Mouse (Mus musculus): ENCODE measurements around the gene Il23r. TPM values are rescaled to one million over a fixed set of nuclear protein-coding genes. Genes with fewer than 3 reads are reported as not detected.
A peak's percentile ranks its signal among the peaks of the same experiment; 100 is the strongest.
"Not testable (repeated sequence)": the region's sequence is repeated elsewhere in the genome, so short reads cannot be mapped to it uniquely, and the experiment has no call there.

Gene Il23r
- 2.3 and 2.8 TPM in 2 replicates for total RNA-seq (2021)
- long read RNA-seq, result 0 reads

DNA sequence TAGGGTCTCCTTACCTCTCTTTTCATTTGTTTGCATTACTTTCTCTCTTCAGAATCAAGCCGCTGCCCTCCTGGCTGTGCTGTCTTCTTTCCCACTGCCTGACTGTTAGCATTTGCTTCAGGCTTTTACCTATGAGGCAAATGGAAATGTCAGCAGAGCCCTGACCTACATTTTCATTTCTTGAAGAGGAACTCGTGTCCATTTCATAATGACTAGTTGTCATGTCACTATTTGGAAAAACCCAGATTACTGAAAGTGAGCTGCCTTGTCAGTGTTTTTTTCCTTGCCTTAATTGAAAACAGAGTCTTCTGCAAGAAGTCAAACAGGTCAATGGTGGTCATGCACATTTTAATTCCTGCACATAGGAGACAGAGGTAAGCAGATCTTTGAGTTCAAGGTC lies at the start of gene Il23r:
Gene Il23r (minus strand): TSS at position 101 of the 400 bp plus-strand sequence.
- no peak for DNase-seq

DNA sequence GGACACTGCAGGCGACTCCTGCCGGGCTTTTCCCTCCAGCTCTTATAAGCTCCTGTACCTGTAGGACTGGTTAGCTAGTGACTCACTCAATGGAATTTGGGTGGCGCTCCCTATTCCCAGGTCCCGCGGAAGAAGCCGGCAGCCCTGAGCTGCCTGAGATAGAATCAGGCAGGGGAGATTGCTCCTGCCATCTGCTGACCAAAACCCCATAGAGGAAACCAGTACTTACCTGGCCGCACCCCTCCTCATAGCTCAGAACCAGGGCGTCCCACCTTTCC lies 44.1 kb upstream of the Il23r start, which contains the start of gene Tacstd2:
Gene Tacstd2 (minus strand): TSS at position 20 of the 278 bp plus-strand sequence.
- DNase-seq, result no peak

DNA sequence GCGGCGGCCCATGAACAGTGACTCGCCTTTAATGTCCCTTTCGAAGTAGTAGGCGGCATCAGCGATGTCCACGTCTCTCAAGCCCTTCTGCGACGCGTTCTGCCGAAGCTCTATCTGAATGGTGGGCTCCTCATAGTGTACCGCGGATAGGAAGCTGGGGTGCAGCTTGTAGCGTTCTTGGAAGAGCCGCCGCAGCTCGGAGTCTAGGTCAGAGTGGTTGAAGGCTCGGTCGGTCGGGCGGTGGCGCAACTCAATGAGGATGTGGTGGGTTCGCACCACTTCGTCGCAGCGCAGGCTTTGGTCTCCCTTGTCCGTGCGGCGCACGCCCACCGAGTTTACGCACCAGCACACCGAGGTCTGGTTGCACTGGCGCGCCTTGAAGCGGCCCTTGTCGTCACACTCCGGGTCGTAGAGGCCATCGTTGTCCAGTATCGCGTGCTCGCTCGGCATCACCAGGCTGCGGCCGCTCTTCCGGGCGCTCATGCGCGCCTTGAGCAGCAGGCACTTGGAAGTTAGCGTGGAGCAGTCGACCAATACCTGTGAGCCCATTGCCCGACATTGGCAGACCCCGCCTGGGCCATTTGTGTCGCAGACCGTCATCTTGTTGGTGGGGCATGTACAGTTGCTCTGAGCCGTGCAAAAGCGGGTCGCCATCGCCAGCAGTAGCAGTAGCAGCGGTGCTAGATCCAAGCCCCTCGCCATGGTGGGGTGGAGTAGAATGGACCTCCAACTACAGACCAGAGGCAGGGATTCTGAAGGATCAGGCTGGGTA lies 43.5 kb upstream of the Il23r start:
- no peak for DNase-seq

DNA sequence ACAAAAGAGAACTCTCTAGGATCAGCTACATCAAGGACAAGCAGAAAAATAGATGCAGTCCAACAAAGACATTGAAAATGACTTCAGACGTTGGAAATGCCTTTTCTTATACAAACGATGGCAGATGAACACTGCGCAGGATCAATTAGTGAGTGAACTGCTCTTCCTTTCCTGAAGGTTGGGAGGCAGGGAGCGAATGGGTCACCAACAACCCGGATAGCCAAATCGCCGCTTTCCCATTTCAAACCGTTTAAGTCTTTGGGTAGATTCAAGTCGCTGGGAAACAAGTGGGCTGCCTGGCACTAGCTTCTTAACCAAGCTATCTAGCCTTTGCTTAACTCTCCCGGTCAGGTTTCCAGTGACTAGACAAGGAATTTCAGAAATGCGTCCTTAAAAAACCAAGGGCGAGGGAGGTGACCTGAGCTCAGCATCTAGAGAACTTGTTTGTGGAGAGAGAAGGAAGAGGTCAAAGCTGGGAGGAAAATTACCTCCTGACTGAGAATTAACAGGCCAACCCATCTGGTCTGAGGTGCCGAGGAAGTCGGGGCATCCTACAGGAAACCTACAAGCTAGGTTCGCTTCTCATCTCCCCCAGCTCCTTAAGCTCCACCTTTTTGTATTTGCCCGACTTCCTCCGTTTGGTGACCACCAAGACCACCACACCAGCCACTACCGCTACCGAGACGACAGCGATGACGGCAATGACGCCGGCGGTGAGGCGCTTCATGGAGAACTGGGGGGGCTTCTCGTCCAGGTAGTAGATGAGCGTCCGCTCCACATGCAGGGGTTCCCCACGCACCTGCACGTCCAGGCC lies 42.7 kb upstream of the Il23r start:
- DNase-seq, result no peak

DNA sequence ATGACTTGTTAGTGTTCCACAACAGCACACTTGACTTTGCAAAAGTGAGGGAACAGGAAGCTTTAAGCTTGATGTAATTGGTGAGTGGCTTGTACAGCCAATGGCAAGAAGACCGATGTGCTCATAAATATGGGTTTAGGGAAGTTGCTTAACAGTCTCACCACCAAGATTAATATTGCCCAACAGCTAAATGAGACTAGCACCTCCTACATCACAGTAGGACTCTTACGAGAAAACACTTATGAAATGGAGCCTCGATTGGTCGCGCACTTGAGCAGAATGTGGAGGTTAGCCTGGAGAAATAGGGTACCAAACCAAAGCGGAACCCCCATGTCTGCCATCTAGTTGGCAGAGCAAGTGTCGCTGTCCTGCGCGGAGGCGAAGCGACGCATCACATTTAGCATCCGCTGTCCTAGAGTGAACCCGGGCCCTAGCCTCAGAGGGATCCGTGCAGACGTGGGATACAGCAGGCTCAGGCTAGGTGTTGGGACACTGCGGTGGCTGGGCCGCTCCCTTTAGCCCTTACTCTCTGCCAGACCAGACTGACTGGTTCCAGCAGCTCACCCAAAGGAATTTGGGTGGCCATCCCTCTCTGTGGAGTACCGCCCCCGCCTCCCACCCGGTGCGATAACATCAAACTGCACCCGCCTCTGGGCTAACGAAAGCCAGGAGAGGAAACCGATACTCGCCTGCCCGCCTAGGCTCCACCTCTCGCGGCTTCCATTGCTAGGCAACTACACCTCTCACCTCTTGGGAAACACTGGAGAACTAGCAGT lies 41.2 kb upstream of the Il23r start:
- DNase-seq, result no peak

DNA sequence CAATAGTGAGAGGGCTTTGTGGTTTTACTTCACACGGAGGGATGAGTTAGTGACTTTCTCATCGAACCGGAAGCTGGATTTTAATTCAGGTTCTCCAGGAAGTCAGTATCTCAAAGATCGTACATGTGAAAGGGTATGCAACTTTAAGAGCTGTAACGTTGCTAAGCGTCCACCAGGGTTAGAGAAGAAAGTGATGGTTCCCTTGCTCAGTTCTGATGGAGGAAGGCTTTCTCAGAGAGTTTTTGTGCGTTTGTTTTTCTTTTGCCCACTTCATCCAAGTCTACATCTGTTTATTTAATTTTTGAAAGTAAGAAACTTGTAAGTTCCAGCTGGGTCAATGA lies 40.1 kb upstream of the Il23r start:
- no peak for DNase-seq

DNA sequence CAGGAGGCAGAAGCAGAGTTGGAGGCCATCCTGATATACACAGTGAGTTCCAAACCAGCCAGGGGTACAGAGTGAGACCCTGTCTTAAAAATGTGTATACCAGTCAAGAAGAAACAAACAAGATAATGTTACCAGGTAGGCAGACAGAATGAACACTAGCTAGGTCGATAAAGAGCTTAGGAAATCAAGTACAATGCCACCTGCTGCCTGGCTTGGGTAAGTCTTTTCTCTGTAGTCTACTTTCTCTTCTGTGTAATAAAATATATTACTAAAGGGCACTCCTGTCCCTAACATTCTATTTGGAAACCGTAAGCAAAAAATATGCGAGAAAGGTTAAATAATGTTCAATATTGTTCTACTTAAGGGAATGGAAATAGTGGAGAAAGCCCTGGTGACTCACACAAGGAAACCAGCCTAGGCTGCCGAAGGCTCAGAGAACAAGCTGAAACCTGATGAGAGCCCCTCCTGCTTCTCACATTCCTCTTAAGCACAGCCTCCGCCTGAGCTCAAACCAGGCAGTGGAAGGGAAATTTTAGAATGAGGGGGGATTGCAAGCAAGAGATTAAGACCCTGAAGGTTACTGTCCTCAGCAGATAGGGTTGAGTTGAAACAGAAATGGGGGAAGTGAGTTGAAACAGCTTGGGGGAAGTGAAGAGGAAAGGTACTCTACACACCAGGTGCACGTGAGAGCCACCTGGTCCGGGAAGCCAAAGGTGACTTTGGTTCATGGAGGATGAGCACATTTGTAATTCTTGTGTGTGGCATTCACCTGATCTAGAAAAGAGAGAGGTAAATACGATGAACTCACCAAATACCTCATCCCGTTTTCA lies 39.6 kb upstream of the Il23r start:
- peak; percentile 8 for DNase-seq

DNA sequence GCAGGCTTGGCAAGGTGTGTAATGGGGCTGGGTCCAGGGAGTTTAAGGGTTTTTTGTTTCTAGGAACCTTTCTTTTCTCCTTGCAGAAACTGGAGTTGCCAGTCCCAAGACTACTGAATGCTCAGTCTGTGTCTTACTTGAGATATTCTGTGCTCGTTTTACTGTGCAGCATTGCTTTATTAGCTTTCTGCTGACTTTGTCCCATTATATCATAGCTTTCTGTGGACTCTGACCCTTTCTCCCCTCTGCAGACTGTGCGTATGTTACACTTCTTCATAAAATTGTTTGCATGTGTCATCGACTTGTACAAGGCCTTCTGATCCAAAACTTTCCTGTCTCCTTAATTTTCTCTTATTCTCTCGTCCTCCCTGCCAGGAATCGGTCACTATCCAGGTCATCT lies 34.7 kb upstream of the Il23r start:
- no peak for DNase-seq

DNA sequence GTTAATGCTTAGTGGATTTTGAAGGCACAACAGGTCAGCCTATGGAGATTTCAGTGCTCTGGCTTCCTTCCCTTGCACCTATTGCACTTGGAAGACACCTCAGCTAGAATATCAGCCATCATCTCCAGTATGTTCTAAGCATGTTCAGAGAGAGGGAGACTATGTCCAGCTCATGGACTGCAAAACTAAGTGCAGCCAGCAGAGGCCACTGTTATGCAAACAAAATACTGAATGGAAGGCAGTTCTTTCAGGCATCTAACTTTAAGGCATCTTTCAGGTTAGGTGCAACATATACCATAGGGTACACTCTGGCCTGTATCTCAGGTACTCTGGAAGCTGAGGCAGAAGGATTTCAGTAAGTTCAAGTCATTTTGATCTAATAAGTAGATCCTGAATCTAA lies 19.1 kb upstream of the Il23r start:
- DNase-seq, result peak; percentile 28

DNA sequence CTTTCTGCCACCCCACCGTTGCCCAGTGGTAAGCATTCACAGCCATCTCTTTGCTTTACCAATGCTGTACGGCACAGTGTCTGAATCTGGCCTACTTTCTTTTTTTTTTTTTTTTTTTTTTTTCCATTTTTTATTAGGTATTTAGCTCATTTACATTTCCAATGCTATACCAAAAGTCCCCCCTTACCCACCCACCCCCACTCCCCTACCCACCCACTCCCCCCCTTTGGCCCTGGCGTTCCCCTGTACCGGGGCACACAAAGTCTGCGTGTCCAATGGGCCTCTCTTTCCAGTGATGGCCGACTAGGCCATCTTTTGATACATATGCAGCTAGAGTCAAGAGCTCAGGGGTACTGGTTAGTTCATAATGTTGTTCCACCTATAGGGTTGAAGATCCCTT lies 10.3 kb upstream of the Il23r start:
- DNase-seq, result not testable (repeated sequence)

DNA sequence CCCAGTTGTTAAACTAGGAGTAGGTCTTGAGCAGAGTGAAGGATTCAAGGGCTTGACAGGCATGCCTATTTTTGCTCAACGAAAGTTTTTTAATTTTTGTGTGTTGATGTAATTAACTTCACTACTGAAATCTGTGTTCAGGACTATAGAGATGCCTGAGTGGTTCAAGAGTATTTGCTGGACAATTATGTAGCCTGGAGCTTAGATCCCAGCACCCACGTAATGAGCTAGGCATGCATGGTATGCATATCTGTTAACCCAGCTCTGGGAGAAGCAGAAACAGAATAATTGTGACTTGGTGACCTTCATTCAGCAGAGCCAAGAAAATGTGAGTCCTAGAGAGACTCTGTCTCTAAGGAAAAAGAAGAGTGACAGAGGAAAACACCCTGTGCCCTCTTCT lies 10.6 kb downstream of the Il23r start:
- no peak for DNase-seq

DNA sequence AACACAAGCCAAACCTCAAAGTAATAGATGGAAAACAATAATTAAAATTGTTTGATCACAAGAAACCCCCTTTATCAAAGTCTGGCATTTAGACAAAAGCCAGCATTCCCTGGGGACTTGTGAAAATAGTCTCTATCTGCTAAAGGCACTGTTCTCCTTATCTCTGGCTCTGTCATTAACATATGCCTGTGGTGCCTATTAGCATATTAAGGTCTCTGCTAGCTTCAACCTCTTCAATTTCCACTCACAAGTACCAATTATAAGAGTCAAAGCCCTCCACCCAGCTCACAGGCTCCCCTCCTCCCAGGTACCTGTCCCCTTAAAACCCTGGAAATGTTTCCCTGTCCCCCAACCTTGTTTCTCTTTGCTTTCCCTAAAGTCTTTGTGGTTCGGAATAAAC lies 20.4 kb downstream of the Il23r start:
- no peak for DNase-seq

DNA sequence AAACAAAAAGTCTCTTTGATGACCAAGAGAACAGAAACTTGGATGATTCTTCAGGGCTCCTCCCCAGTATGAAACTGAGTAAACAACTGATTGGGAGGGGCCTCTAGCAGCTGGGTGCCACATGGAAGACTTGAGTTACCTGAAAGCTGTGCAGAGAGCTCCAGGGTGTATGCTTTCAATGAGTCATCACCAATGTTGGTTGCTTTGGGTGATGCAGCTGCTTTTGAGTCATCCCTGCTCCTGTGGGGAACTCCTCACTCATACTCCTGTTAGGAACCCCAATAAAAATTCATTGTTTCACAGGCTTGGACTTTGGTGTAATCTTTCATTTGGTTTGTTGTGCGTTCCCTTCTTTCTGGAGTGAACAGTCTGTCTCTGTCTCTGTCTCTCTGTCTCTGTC lies 32.2 kb downstream of the Il23r start:
- no peak for DNase-seq

DNA sequence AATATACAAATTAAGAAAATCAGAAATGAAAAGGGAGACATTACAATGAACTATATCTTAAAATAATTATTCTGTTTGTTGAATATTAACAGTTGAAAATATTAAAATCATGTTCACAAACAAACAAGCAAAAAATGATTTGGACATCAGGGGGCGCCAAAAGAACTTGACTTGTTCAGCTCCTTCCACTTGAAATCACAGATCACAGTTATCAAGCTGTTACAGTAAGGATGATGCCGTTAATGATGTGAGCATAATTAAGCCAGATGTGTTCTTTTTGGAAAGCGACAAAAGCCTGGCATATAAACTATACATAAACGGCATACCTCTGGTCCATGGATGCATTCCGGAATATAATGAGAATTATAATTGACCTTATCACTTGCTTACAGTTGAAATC lies 40.3 kb downstream of the Il23r start:
- peak; percentile 9 for DNase-seq

DNA sequence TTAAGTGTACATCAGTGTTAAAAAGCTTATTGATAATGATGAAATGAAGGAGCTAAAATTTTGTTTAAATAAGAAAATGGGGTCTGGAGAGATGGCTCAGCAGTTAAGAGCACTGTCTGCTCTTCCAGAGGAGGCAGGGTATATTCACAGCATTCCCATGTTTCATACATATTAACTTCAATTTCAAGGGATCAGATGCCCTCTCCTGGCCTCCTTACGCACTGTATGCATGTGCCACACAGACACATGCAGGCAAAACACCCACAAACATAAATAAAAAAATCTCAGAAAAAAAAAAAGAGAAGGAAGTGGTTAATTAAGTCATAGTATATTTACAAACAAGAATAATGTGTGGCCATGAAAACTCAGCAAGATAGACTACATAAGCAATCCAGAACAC lies 45.8 kb downstream of the Il23r start:
- no peak for DNase-seq

DNA sequence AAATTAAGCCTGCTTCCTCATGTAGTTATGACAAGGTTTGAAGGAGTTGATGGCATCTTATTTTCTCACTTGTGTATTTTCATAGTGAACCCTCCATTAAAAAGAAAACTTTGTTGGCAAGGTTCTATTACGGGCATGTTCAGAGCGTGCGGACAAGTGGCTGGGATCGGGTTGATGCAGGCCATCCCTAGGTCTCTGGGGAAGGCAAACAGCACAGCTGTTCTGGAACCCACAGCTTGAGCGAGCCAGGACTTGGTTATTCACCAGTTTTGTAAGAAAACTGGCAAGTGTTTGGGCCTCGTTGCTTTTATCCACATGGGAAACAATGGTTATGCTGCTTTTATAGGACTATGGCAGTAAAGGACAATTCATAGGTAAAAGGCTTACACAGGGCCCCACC lies 48.5 kb downstream of the Il23r start:
- no peak for DNase-seq

DNA sequence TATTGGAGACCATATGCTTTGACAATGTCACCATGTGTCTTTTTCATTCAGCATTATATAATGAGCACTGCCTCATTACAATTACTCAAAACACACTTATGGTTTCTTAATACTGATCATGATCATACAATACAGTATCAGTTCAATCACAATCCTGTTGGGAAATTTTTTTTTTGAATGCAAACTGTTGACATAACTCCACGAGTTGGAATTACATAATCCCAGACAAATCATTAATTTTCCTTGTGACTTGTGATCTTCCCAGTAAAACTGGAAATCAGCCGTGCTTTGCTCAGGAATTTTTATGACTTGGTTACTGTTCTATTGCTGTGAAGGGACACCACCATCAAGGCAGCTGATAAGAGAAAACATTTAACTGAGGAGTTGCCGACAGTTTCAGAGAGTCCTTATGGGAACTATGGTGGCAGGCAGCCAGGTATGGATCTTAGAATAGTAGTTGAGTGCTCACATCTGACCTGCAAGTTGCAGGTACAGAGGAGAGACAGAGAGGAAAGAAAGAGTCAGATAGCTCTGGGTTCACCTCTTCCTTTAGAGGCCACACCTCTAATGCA lies 53.8 kb downstream of the Il23r start:
- no peak for DNase-seq

DNA sequence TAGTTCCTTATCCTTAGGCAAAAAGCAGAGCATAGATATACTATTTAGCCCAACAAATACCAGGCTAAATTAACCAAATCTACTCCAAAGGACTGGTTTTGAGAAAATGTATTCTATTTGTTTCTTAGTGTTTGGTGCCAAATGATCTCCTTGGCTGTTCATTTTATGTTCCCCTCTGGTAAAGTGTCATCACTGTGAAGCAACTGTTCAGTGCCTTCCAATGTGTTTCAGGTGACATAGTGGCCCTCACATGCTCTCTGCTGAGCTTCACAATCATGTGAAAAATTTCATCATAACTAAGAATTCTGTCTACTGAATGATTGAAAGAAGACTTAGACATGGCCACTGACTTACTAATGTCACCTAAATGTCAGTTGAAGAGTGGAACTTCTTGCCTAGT lies 54.6 kb downstream of the Il23r start:
- no peak for DNase-seq

DNA sequence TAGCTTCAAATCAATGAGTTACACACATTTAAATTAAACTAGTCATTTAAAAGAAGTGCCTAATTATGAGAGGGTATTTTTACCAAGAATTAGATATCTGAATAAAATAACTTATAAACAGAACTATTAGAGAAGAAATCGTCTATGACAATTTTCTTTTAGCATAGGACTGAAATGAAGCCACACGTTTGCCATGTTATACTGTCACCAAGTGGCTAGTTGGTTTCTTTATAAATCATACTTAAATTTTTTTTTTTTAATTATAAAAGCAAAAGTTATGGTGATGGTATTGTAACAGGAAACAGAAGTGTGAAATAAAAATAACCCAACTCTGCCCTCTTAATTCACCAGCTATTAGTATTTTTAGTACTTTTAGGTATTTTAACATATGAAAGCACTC lies 55.4 kb downstream of the Il23r start:
- DNase-seq, result no peak

DNA sequence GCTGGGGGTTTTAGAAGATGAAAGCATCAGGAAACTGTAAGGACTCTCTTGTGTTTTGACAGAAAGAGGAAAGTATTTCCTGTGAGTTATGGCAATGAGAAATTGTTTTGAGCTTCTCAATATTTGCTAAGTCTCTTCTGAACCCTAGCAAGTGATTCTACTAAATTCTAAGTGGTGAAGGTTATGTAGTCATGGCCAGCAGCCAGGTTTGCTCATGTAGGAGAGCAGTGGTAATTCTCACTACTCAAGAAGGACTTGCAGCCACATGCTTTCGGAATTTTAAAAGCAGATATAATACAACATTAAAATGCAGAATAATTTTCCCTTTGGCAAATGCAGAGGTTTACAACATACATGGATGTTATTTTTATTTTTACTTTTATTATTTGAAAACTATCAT lies 55.9 kb downstream of the Il23r start:
- no peak for DNase-seq

DNA sequence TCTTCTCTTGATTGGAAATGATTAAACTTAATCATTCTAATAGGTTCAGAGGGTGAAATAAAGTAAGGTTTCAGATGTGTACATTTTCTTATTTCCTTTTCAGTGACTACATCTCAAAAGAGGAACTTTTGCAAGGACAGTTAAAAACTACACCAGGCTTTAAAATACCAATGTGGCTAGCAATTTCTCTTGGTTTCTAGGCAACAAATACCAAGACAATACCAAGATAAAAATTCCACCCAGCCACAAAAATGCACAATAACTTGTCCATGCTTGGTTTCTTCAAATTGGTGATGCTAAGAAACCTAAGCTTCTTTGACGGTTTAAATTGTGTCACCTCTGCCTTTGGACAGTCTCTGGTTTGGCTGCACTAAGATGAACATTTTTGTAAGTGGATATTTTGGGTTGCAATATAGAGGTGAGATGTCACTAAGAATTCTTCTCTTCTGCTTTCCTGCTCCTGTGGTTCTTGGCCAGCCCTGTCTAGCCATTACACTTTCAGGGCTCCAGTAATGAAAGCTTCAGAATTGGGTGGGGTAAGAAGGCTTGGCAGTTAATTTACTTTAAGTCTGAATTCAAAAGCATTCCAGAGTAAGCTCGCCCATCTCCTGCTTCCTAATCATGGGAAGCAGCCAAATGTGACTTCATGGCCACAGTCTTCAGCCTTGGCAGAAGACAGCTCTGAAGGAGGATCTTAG lies 56.8 kb downstream of the Il23r start:
- no peak for DNase-seq

Measured in adrenal gland, postnatal 25 days (tissue).